ENCODE assay signal across 9 mouse cellular contexts in the genomic region with DNA sequence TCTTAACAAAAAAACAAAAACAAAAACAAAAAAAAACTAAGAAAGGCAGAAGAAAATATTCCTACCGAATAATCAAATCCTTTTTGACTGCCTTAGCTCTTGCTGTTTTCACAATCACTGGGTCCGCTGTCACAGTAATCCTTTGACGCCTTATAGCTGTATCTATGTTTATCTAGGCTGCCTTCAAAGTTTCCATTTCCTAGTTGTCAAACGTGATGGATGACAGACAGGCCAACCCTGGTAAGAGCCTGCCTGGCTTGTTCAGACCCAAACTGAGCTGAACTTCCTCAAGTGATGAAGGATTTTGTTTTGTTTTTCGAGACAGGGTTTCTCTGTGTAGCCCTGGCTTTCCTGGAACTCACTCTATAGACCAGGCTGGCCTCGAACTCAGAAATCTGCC. TPM values are rescaled to one million over a fixed set of nuclear protein-coding genes. Genes with fewer than 3 reads are reported as not detected.
DNase-seq lines count a peak whose midpoint lies in the region; ATAC-seq and TF ChIP-seq lines count a peak whose summit lies in the region.
"Had no signal": no experiment of that assay in that cellular context is flagged by ENCODE, and none has a peak within 500 bp of the region (broad histone marks: within the 10 kb centered on the region; RNA-seq: fewer than 3 reads in every experiment).

No protein-coding gene starts in this region.

- H3K4me3 ChIP-seq in heart, embryonic 13.5 days = peak overlapping the region; percentile 77; the same call in 1 of the 2 replicates
- H3K4me3 ChIP-seq in megakaryocyte, embryonic 14.5 days (replicated peaks) = peak overlapping the region; percentile 80
- peak overlapping the region; percentile 67 for H3K4me3 ChIP-seq in myocyte

- H3K36me3 ChIP-seq in heart, embryonic 13.5 days = peaks cover 9% of the 10 kb centered on the region; the same call in 1 of the 2 replicates
- peaks cover 24% of the 10 kb centered on the region for H3K36me3 ChIP-seq in megakaryocyte, embryonic 14.5 days (replicated peaks; ENCODE audit: low read length)
- H3K36me3 ChIP-seq in myocyte (ENCODE audit: control insufficient read depth, insufficient read depth) = no peaks in the 10 kb centered on the region

- H3K27me3 ChIP-seq in heart, embryonic 13.5 days (replicated peaks) = no peaks in the 10 kb centered on the region
- H3K27me3 ChIP-seq in megakaryocyte, embryonic 14.5 days (replicated peaks) = no peaks in the 10 kb centered on the region
- no peaks in the 10 kb centered on the region for H3K27me3 ChIP-seq in myocyte (ENCODE audit: control insufficient read depth, insufficient read depth, insufficient read length)
- H3K27me3 ChIP-seq: Patski had no signal

- no peak for DNase-seq in heart, postnatal 36 days
- DNase-seq in layer of hippocampus, postnatal 36 days = no peak
- DNase-seq in left cerebral cortex, postnatal 14 days (ENCODE audit: low spot score in 2 of 2) = no peak

- 28% methylated on average over 6 of the region's 6 CpGs for WGBS in heart, embryonic 13.5 days

- no peak for ATAC-seq in heart, embryonic 13.5 days (ENCODE audit: extremely low read depth, insufficient number of reproducible peaks, low FRiP score, low TSS enrichment)
- ATAC-seq in megakaryocyte, adult 5-6 weeks (ENCODE audit: poor library complexity, severe bottlenecking) = no peak
- 0 out of 2 replicates have a peak, but pooled peaks have one; percentile 13 for ATAC-seq in granulocyte monocyte progenitor cell, adult 5-6 weeks (replicated peaks; ENCODE audit: poor library complexity, severe bottlenecking)

- H3K4me1 ChIP-seq in heart, embryonic 13.5 days = peaks cover 49% of the 10 kb centered on the region
- H3K4me1 ChIP-seq in megakaryocyte, embryonic 14.5 days = peaks cover 70% of the 10 kb centered on the region

- H3K4me2 ChIP-seq in heart, embryonic 13.5 days = peak overlapping the region; percentile 77
- H3K4me2 ChIP-seq in myocyte (ENCODE audit: low read depth) = peak overlapping the region; percentile 68

- TF ChIP-seq POLR2A in myocyte (IDR thresholded peaks at IDR 0.05; ENCODE audit: insufficient read length, low read depth) = no peak

- H3K9ac ChIP-seq in heart, embryonic 13.5 days = peak overlapping the region; percentile 92; the same call in 1 of the 2 replicates

- H3K9me3 ChIP-seq in heart, embryonic 13.5 days = no peaks in the 10 kb centered on the region
- H3K9me3 ChIP-seq in megakaryocyte, embryonic 14.5 days = no peaks in the 10 kb centered on the region

- intact Hi-C loops in heart, postnatal 36 days (cut with DNase I) = no loop called here
- intact Hi-C loops in left cerebral cortex, postnatal 14 days (cut with DNase I) = no loop called here

- peak overlapping the region; percentile 99 for H3K27ac ChIP-seq in heart, embryonic 13.5 days (replicated peaks)

- H3ac ChIP-seq in myocyte (ENCODE audit: control insufficient read depth, insufficient read length) = no peak overlapping the region

- peaks cover 18% of the 10 kb centered on the region for H3K79me2 ChIP-seq in myocyte (ENCODE audit: control insufficient read depth, insufficient read depth)

TF ChIP-seq in myocyte, 11 proteins besides CTCF, POLR2A, EP300 and RAD21:
- TF ChIP-seq MAX (IDR thresholded peaks at IDR 0.05; ENCODE audit: low read depth) = no peak
- TF ChIP-seq SRF (IDR thresholded peaks at IDR 0.05; ENCODE audit: control insufficient read depth, insufficient read length, low read depth) = no peak
- no peak for TF ChIP-seq POLR2AphosphoS2 (IDR thresholded peaks at IDR 0.05; ENCODE audit: insufficient read length, low read depth)
- TF ChIP-seq USF1 (IDR thresholded peaks at IDR 0.05; ENCODE audit: low read depth) = no peak
- TF ChIP-seq CEBPB (IDR thresholded peaks at IDR 0.05; ENCODE audit: insufficient read depth, poor library complexity, severe bottlenecking) = no peak
- TF ChIP-seq TCF3 (IDR thresholded peaks at IDR 0.05; ENCODE audit: insufficient read length, low read depth) = no peak
- TF ChIP-seq MYOG (IDR thresholded peaks at IDR 0.05; ENCODE audit: control insufficient read depth in 1 of 3, insufficient read depth in 1 of 3, insufficient read length in 2 of 3, low read depth in 2 of 3) = no peak
- no peak for TF ChIP-seq TCF12 (IDR thresholded peaks at IDR 0.05; ENCODE audit: insufficient read depth, poor library complexity, severe bottlenecking)

RNA-seq across cellular contexts. Expression of a gene that starts 0.7 kb away (rescaled TPM):
- 230 and 246 TPM in 2 replicates for polyA plus RNA-seq in heart, embryonic 13.5 days (2015; fragmentation: Nextera tagmentation; extraction: Ambion mirVana)
- 100 to 1,000 TPM; 248 to 254 TPM for total RNA-seq in heart, postnatal 36 days (2021)
- 20.2 and 35.7 TPM in 2 replicates for polyA plus RNA-seq in megakaryocyte, embryonic 14.5 days (2012; ENCODE audit: insufficient read depth, low replicate concordance)
- total RNA-seq in megakaryocyte, adult 5-6 weeks (2015) = 7.4 and 7.6 TPM in 2 replicates
- total RNA-seq in megakaryocyte, adult 5-6 weeks (2017) = 11.6 and 12.8 TPM in 2 replicates
- 24.7 and 31.5 TPM in 2 replicates for total RNA-seq in granulocyte monocyte progenitor cell, adult 5-6 weeks (2014; fragmentation: Nextera tagmentation)
- 37.9 and 49.3 TPM in 2 replicates for total RNA-seq in granulocyte monocyte progenitor cell, adult 5-6 weeks (2017)
- 95.6 TPM for polyA plus RNA-seq in myocyte (2012; fragmentation: generic; extraction: Trizol)
- total RNA-seq in layer of hippocampus, postnatal 36 days (2021) = 10 to 100 TPM; 58.6 to 62.7 TPM
- 10 to 100 TPM; 40.5 to 44.9 TPM for total RNA-seq in left cerebral cortex, postnatal 14 days (2021)

RNA-seq across cellular contexts. Expression of a gene that starts 1.1 kb away (rescaled TPM):
- 33.2 and 35.9 TPM in 2 replicates for polyA plus RNA-seq in heart, embryonic 13.5 days (2015; fragmentation: Nextera tagmentation; extraction: Ambion mirVana)
- 1 to 10 TPM; 5.7 to 6.0 TPM for total RNA-seq in heart, postnatal 36 days (2021)
- polyA plus RNA-seq in megakaryocyte, embryonic 14.5 days (2012; ENCODE audit: insufficient read depth, low replicate concordance) = 1.1 TPM in 1 of 2 replicates, not detected in the other
- 11.8 and 12.0 TPM in 2 replicates for total RNA-seq in megakaryocyte, adult 5-6 weeks (2015)
- 6.7 and 7.7 TPM in 2 replicates for total RNA-seq in megakaryocyte, adult 5-6 weeks (2017)
- total RNA-seq in granulocyte monocyte progenitor cell, adult 5-6 weeks (2014; fragmentation: Nextera tagmentation) = 27.2 and 31.5 TPM in 2 replicates
- 14.0 and 18.1 TPM in 2 replicates for total RNA-seq in granulocyte monocyte progenitor cell, adult 5-6 weeks (2017)
- polyA plus RNA-seq in myocyte (2012; fragmentation: generic; extraction: Trizol) = 3.8 TPM
- 1 to 10 TPM; 4.4 to 6.0 TPM for total RNA-seq in layer of hippocampus, postnatal 36 days (2021)
- 1 to 10 TPM; 2.5 to 4.0 TPM for total RNA-seq in left cerebral cortex, postnatal 14 days (2021)
